23 mouse cellular contexts compared by ENCODE assay signal in the genomic region with DNA sequence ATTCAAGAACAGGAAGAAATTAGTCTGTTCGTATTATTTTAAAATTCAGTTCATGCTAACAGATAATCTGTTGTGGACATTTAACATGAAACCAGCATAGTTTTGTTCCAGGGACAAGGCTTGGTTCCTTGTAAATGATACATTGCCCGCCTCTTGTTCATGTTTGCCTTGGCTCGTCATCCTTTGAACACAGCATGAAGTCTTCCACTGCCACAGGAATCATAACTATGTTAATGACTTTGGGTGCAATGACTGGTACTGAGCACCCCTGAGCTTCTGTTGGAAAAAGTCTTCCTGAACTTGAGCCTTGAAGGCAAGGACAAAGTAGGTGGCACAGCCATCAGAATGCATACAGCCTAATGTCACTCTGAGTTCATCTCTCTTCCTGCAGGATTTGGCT. TPM values are rescaled to one million over a fixed set of nuclear protein-coding genes. Genes with fewer than 3 reads are reported as not detected.
DNase-seq lines count a peak whose midpoint lies in the region; ATAC-seq and TF ChIP-seq lines count a peak whose summit lies in the region.
"Had no signal": no experiment of that assay in that cellular context is flagged by ENCODE, and none has a peak within 500 bp of the region (broad histone marks: within the 10 kb centered on the region; RNA-seq: fewer than 3 reads in every experiment).

No protein-coding gene starts in this region.

- WGBS in forebrain, embryonic 16.5 days = 74% methylated on average over 3 of the region's 3 CpGs
- WGBS in forebrain, embryonic 10.5 days = 84% methylated on average over 3 of the region's 3 CpGs

- peaks cover 54% of the 10 kb centered on the region for H3K4me1 ChIP-seq in forebrain, embryonic 16.5 days (replicated peaks; ENCODE audit: control insufficient read depth, insufficient read depth, low read length)
- peaks cover 12% of the 10 kb centered on the region for H3K4me1 ChIP-seq in forebrain, embryonic 10.5 days
- 0 out of 2 replicates have a peak, but pooled peaks cover 2% of the 10 kb centered on the region for H3K4me1 ChIP-seq in embryonic fibroblast, embryonic 13.5 days (ENCODE audit: control insufficient read depth, insufficient read depth, low read length)

- H3K27ac ChIP-seq in forebrain, embryonic 16.5 days (ENCODE audit: low read length) = no peak overlapping the region
- no peak overlapping the region for H3K27ac ChIP-seq in forebrain, embryonic 10.5 days
- peak overlapping the region; percentile 82; the same call in 1 of the 2 replicates for H3K27ac ChIP-seq in left cerebral cortex, adult 2 months
- H3K27ac ChIP-seq in embryonic fibroblast, embryonic 13.5 days (ENCODE audit: insufficient read depth, low read length) = peak overlapping the region; percentile 28; the same call in 1 of the 2 replicates
- H3K27ac ChIP-seq: forebrain, embryonic 13.5 days; heart, adult 2 months; kidney, embryonic 15.5 days; limb, embryonic 10.5 days; limb, embryonic 15.5 days; liver, embryonic 14.5 days had no signal

- peaks cover 11% of the 10 kb centered on the region for H3K36me3 ChIP-seq in forebrain, embryonic 16.5 days (ENCODE audit: control insufficient read depth, insufficient read depth)
- peaks cover 24% of the 10 kb centered on the region for H3K36me3 ChIP-seq in forebrain, embryonic 10.5 days (replicated peaks)
- H3K36me3 ChIP-seq: G1E; heart, embryonic 12.5 days; kidney, embryonic 15.5 days had no signal

- peaks cover 2% of the 10 kb centered on the region; the same call in 1 of the 2 replicates for H3K9me3 ChIP-seq in forebrain, embryonic 16.5 days (ENCODE audit: control insufficient read depth, low read length)
- no peaks in the 10 kb centered on the region for H3K9me3 ChIP-seq in forebrain, embryonic 10.5 days
- H3K9me3 ChIP-seq: forebrain, embryonic 13.5 days; heart, embryonic 12.5 days; kidney, embryonic 15.5 days; limb, embryonic 10.5 days; limb, embryonic 15.5 days had no signal

- DNase-seq in forebrain, embryonic 10.5 days (ENCODE audit: extremely low spot score, low spot score) = no peak
- DNase-seq in left cerebral cortex, adult 2 months (ENCODE audit: extremely low spot score in 1 of 2, low spot score in 2 of 2) = no peak
- DNase-seq in left cerebral cortex, adult 8-10 months (ENCODE audit: low spot score in 2 of 2) = no peak
- DNase-seq in Muller cell, postnatal 12 days (ENCODE audit: inconsistent ontology term) = peak; percentile 84
- DNase-seq in right cerebral cortex, postnatal 36 days (ENCODE audit: low spot score in 2 of 2) = no peak
- DNase-seq: heart, adult 2 months; kidney, adult 18-20 months; right cerebral cortex, postnatal 25 days; spleen, adult 18-20 months; thymus, adult 18-20 months; thymus, postnatal 25 days had no signal

- no peak overlapping the region for H3K4me2 ChIP-seq in forebrain, embryonic 16.5 days (ENCODE audit: low read length)
- H3K4me2 ChIP-seq: forebrain, embryonic 13.5 days; heart, embryonic 12.5 days; kidney, embryonic 15.5 days; limb, embryonic 15.5 days; lung, embryonic 14.5 days had no signal

- no peak overlapping the region for H3K4me3 ChIP-seq in forebrain, embryonic 16.5 days (replicated peaks; ENCODE audit: low read length)
- H3K4me3 ChIP-seq in forebrain, embryonic 10.5 days = no peak overlapping the region
- H3K4me3 ChIP-seq in left cerebral cortex, adult 2 months = peak overlapping the region; percentile 35
- no peak overlapping the region for H3K4me3 ChIP-seq in embryonic fibroblast, embryonic 13.5 days (ENCODE audit: insufficient read depth, low read length)
- H3K4me3 ChIP-seq: forebrain, embryonic 13.5 days; heart, adult 2 months; heart, embryonic 12.5 days; kidney, embryonic 15.5 days; limb, embryonic 10.5 days; limb, embryonic 15.5 days had no signal

- no peak for TF ChIP-seq POLR2A in embryonic fibroblast, embryonic 13.5 days (IDR thresholded peaks at IDR 0.05; ENCODE audit: low read depth, low read length)

- H3K27me3 ChIP-seq in forebrain, embryonic 16.5 days (replicated peaks; ENCODE audit: control insufficient read depth, insufficient read depth, low read length) = no peaks in the 10 kb centered on the region
- H3K27me3 ChIP-seq in forebrain, embryonic 10.5 days (ENCODE audit: poor library complexity, severe bottlenecking) = peaks cover 17% of the 10 kb centered on the region
- H3K27me3 ChIP-seq: forebrain, embryonic 13.5 days; limb, embryonic 15.5 days had no signal

- TF ChIP-seq CTCF in left cerebral cortex, adult 2 months (IDR thresholded peaks at IDR 0.05) = no peak
- no peak for TF ChIP-seq CTCF in embryonic fibroblast, embryonic 13.5 days (IDR thresholded peaks at IDR 0.05; ENCODE audit: borderline replicate concordance, insufficient read depth, low read length)

- ATAC-seq in forebrain, embryonic 16.5 days = peak; percentile 1; the same call in 1 of the 2 replicates

- H3K9ac ChIP-seq in forebrain, embryonic 16.5 days (replicated peaks; ENCODE audit: low read depth, low read length) = no peak overlapping the region
- H3K9ac ChIP-seq: forebrain, embryonic 13.5 days; heart, embryonic 12.5 days; kidney, embryonic 15.5 days; limb, embryonic 15.5 days; liver, embryonic 14.5 days; lung, embryonic 14.5 days had no signal

- intact Hi-C loops in left cerebral cortex, adult 2 months (cut with DNase I) = loop anchor here (10.0 kb wide), 1 partner anchor 217 kb away; no protein-coding TSS in a partner anchor

RNA-seq across cellular contexts. Expression of a gene that starts 5.9 kb away (rescaled TPM):
- polyA plus RNA-seq in forebrain, embryonic 16.5 days (2015; fragmentation: Nextera tagmentation; extraction: Ambion mirVana) = 255 and 277 TPM in 2 replicates
- 40.3 and 47.6 TPM in 2 replicates for polyA plus RNA-seq in forebrain, embryonic 10.5 days (2016; fragmentation: Nextera tagmentation; extraction: Ambion mirVana)
- total RNA-seq in left cerebral cortex, adult 2 months (2021) = 100 to 1,000 TPM; 871 to 963 TPM
- total RNA-seq in left cerebral cortex, adult 8-10 months (2022) = 100 to 1,000 TPM; 716 to 851 (median 782) TPM
- 39.1 and 89.6 TPM in 2 replicates for polyA plus RNA-seq in embryonic fibroblast, embryonic 13.5 days (2011; ENCODE audit: insufficient read length, low read depth, missing spikeins)
- total RNA-seq: common myeloid progenitor, adult 5-6 weeks; hematopoietic stem cell, adult 5-6 weeks had no signal
- polyA plus RNA-seq: G1E had no signal

Comparison
In these comparisons a context has a peak if more than half of its experiments do, and no peak if none do; other contexts are left out.
1. H3K27ac ChIP-seq: peak in left cerebral cortex, adult 2 months (single experiment) and embryonic fibroblast, embryonic 13.5 days (single experiment); none in forebrain, embryonic 16.5 days (single experiment) and forebrain, embryonic 10.5 days (single experiment).